Mouse (Mus musculus): ENCODE data around the gene Rhebl1.

Rhebl1 gene

GRCm38 (mm10) chr15:98852071-98852470, 42.3 kb downstream of the Rhebl1 start:
- in situ Hi-C loops (cut with MboI; ENCODE audit: low sequenced_read_pairs): no loop called here

GRCm38 (mm10) chr15:98851229-98851818, 43.0 kb downstream of the Rhebl1 start:
- in situ Hi-C loops (cut with MboI; ENCODE audit: low sequenced_read_pairs): no loop called here

- in situ Hi-C loops (cut with MboI; ENCODE audit: low sequenced_read_pairs): no loop called here
Measured at GRCm38 (mm10) chr15:98850668-98851067, 43.7 kb downstream of the Rhebl1 start.

- in situ Hi-C loops (cut with MboI; ENCODE audit: low sequenced_read_pairs): no loop called here
Measured at GRCm38 (mm10) chr15:98849956-98850600, 44.3 kb downstream of the Rhebl1 start.

GRCm38 (mm10) chr15:98849165-98849564, 45.2 kb downstream of the Rhebl1 start:
- in situ Hi-C loops (cut with MboI; ENCODE audit: low sequenced_read_pairs): no loop called here

DNA sequence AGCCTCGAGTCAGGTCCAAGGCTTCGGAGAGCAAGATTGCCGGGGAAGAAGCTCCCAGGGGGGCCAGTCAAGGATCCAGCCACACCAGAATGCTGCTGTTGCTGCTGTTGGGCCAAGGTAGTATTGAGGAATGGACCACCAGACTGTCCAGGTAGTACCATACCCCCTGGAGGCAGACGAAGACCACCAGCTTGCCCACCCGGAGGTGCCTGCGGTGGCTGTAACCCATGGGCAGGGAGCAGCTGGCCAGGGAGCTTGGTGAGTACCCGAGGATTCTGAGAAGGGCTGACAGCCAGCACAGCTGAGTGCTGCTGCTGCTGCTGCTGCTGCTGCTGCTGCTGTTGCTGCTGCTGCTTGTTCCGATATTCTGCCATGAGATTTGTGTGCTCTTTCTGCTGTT, 48.2 kb downstream of the Rhebl1 start:
- in situ Hi-C loops (cut with MboI; ENCODE audit: low sequenced_read_pairs): no loop called here

- in situ Hi-C loops (cut with MboI; ENCODE audit: low sequenced_read_pairs): no loop called here
Measured at GRCm38 (mm10) chr15:98845149-98845548, 49.2 kb downstream of the Rhebl1 start.

DNA sequence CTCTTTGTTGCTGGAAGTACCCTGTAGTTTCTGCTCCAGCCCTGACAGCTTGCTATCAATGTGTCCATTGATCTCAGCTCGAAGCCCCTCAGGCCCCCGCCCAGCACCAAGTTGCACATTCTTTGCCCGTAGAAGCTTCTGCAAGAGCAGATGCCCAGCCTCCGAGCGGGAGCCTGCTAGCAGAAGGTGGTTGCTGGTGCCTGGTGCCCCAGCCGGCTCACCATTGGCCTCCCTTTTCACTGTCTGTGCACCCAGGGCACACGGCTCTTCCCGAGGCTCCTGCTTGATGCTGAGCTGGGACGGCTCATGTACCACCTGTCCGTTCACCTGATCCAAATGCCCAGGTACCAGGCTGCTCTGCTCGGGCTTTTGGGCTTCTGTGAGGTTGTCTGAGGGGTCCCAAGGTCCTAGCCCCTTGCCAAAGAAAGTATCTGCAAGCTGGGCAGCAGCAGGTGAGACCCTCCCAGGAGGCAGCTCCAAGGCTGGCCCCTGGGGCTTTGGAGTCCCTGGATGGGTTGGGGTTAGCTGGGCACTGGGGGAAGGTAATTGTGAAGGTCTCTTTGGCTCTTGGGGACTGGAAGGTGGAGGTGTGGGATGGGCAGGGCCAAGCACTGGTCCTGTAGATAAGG, 50.6 kb downstream of the Rhebl1 start:
- in situ Hi-C loops (cut with MboI; ENCODE audit: low sequenced_read_pairs): no loop called here

DNA sequence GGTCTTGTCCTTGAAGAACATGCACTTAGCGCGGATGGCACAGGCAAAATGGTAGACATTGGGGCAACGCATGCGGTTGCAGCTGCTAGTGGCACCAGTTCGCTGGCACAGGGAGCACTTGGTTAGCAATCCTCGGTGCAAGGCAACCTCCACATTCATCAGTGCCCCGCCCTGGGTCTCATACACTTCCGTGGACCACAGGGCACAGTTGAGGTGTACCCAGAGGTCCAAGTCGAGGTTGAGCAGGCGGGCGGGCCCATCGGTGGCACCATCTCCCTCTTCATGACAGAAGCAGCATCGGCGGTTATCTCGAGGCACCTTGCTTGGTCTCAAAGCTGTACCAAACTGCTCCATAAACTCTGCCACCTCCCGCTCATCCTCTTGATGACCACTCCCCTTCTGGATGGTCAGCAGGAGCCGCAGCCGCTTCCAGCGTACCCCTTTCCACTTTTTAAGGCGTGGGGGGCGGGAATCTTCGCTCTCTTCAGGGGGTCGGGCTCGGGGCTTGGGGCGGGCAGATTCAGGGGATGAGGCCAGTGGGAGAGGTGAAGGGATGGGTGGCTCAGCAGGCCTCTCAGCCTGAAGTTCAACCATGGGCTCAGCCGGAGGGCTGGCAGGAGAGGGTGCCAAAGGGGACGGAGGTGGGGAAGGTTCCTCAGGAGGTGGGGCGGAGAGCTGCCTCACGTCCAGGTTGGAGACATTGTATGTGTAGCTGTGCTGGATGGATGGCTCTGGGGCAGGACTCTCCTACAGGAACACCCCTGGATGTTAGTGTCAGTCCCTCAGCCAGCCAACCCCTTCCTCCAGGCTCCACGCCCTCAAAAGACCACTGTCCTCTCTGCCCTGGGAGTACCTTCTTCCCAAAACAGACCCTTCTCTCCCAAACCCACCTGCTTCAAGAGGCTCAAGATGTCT, 54.4 kb downstream of the Rhebl1 start:
- in situ Hi-C loops (cut with MboI; ENCODE audit: low sequenced_read_pairs): no loop called here

DNA sequence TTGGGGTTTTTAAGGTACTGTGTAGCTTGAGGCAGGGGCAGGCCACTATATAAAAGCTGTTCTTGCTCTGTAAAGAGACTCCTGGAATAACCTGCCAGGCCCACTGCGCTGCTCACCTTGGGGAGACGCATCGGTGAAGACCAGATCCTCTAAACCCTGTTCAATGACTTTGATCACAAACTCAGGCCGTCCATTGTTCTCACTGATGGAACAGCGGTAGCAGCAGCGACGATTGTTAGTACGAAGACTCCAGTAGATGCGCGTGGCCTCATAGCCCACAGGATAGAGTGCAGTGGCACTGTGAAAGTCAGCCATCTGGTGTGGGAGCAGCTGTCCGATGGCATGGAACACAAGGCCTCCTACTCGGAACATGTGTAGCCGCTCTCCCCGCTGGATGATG, 55.2 kb downstream of the Rhebl1 start:
- in situ Hi-C loops (cut with MboI; ENCODE audit: low sequenced_read_pairs): no loop called here

- in situ Hi-C loops (cut with MboI; ENCODE audit: low sequenced_read_pairs): no loop called here
Measured at GRCm38 (mm10) chr15:98837743-98838103, 56.6 kb downstream of the Rhebl1 start.

DNA sequence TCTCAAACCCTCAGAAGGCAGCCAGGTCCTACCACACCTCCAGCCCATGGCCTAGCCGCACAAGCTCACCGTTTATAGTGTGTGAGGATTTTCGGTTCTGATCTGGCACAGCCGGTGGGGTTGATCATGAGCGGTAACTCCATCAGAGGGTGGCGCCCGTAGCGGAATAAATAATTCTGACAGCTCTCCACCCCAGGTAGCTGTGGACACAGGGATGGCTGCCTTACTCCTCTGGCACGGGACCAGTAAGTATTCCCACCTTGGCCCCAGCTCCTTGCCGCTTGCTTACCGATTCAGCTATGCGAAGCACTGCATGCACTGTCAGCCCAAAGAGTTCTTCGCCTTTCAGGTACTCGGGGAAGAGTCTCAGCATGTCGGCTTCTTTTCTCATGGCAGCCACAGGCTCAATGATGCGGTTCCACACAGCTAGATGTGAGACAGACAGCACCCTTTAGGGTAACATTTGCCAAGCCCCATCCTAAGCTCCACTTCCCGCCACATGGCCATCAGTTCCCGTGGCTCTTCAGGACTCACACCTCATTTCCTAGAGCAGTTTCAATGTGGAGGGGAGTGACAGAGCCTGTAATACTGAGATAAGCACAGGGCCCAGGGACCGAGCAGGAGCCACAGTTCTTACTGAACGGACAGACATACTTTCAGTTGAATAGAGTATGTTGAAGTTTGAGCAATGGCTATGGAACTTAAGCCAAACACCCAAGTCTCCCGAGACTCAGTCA, 57.2 kb downstream of the Rhebl1 start:
- in situ Hi-C loops (cut with MboI; ENCODE audit: low sequenced_read_pairs): no loop called here

DNA sequence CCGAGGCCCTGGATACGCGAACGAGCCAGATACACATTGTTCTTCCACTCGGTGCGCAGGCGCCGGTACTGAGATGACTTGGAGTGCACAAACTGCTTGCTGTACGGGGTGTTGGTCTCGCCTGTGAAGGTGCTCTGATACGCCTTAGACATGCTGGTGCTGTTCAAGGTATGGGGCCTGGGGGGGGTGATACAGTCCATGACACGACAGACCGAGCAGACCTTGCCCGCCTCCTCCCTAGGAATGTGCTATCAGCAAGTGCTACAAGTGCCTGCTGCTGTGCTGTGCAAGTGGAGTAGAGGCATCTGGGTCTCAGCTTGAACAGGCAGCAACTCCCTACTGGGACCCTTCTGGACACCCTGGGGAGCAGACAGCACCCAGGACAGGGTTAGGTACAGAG, 59.0 kb downstream of the Rhebl1 start:
- in situ Hi-C loops (cut with MboI; ENCODE audit: low sequenced_read_pairs): no loop called here

- in situ Hi-C loops (cut with MboI; ENCODE audit: low sequenced_read_pairs): no loop called here
Measured at GRCm38 (mm10) chr15:98834059-98834458, 60.3 kb downstream of the Rhebl1 start.

- in situ Hi-C loops (cut with MboI; ENCODE audit: low sequenced_read_pairs): no loop called here
Measured at GRCm38 (mm10) chr15:98833281-98833680, 61.1 kb downstream of the Rhebl1 start.

- in situ Hi-C loops (cut with MboI; ENCODE audit: low sequenced_read_pairs): no loop called here
Measured at GRCm38 (mm10) chr15:98832161-98833058, 61.9 kb downstream of the Rhebl1 start.

DNA sequence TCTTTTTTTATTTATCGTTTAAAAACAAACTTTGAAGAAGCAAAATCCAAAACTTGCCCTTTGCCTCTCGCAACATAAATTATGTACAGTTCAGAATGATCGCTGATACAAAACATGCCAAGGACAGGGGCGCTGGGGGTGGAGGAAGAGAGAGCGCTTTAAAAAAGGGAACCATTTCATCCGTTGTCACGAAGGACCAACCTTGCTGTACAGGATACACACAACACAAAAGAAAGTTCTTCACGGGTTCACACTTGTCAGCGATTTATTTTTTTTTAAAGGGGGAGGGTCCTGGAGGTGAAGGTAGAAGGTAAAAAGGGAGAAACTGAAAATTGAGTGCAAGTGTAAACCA, 62.7 kb downstream of the Rhebl1 start:
- in situ Hi-C loops (cut with MboI; ENCODE audit: low sequenced_read_pairs): no loop called here

DNA sequence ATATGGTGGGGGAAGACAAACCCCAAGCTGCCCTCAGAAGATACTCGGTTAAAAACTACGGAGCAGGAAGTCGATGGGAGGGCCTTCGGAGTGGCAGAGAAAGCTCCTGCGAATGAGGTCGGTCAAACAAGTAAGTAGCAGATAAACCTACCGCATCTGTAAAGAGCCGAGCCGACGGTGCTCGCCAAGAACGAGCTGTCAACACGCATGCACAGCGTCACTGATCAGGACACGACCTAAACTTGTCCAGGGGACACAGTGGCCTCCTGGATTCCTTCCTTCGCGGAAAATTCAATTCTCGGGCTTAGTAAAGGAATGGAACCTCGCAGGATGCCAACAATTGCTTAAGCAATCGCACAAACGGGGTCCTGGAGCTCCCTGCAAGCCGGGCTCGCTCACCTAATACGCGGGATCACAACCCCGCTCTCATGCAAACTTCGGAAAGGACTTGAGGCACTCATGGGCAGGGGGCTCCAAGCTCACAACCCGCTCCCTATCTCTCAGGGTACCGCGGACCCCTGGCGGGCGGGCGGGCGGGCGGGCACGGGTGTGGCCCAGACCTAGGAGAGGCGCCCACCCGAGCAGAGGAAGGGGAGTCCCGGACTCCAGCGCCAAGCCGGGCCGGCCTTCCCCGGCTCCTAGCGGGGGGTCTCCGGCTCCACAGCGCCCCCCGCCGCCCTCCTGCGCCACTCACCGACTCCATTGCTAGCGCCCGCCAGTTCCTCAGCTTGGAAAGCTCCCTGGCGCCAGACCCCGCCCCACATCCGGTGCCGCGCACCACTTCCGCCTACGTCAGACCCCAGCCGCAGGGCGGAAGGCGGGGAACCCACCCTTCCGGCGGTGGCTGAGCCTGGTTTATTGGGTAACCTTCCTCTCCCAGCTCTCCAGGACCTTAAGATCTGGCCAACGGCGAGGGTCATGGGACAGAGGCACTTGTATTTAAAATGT, 63.3 kb downstream of the Rhebl1 start, which contains the start of gene Prkag1:
TSS of gene Prkag1 (minus strand) at position 786 of the 948 bp plus-strand sequence.
- in situ Hi-C loops (cut with MboI; ENCODE audit: low sequenced_read_pairs): no loop called here
